Mouse (Mus musculus) limb, embryonic 14.5 days (tissue): Measurements from ENCODE around the gene Susd6. TPM values are rescaled to one million over a fixed set of nuclear protein-coding genes. Genes with fewer than 3 reads are reported as not detected.

ENCODE experiments used
- ATAC-seq: fragments of 200-750 bp; cut with Nextera tagmentation; 2 replicates; pipeline ENCODE4 v1.8.0; 2017; ENCODE audit warnings: low read depth, moderate number of reproducible peaks, moderate TSS enrichment; ENCODE audit not compliant: low FRiP score
- DNase-seq: peaks from one replicate; pipeline ENCODE4 v3.0.0-alpha.2; 2015; ENCODE audit warnings: low spot score
- H3K27ac ChIP-seq: fragments of 300-500 bp; sonication (generic); replicated peaks from 2 replicates; pipeline ENCODE4 v1.5.1; 2014; ENCODE audit warnings: low read depth, mild to moderate bottlenecking, low read length, moderate library complexity, mixed read lengths
- H3K27me3 ChIP-seq: fragments of 300-500 bp; sonication (generic); 2 replicates; pipeline ENCODE4 v1.6.1; 2014; ENCODE audit warnings: low read length, mixed read lengths; ENCODE audit not compliant: control insufficient read depth, insufficient read depth
- H3K36me3 ChIP-seq: fragments of 300-500 bp; sonication (generic); 2 replicates; pipeline ENCODE4 v1.6.1; 2014; ENCODE audit warnings: mild to moderate bottlenecking, low read length, moderate library complexity, mixed read lengths; ENCODE audit not compliant: control insufficient read depth, insufficient read depth
- H3K4me1 ChIP-seq: fragments of 300-500 bp; sonication (generic); 2 replicates; pipeline ENCODE4 v1.6.1; 2014; ENCODE audit warnings: antibody characterized with exemption, low read length, mixed read lengths; ENCODE audit not compliant: control insufficient read depth, insufficient read depth
- H3K4me2 ChIP-seq: fragments of 300-500 bp; sonication (generic); replicated peaks from 2 replicates; pipeline ENCODE4 v1.6.1; 2014; ENCODE audit warnings: low read depth, mild to moderate bottlenecking, low read length, moderate library complexity; ENCODE audit not compliant: severe bottlenecking
- H3K4me3 ChIP-seq: fragments of 300-500 bp; sonication (generic); replicated peaks from 2 replicates; pipeline ENCODE4 v1.5.1; 2014; ENCODE audit warnings: low read length
- H3K9ac ChIP-seq: fragments of 300-500 bp; sonication (generic); 2 replicates; pipeline ENCODE4 v1.6.1; 2014; ENCODE audit warnings: mild to moderate bottlenecking, low read depth, low read length, moderate library complexity; ENCODE audit not compliant: severe bottlenecking
- H3K9me3 ChIP-seq: fragments of 300-500 bp; sonication (generic); 2 replicates; pipeline ENCODE4 v1.6.1; 2016; ENCODE audit warnings: low read length; ENCODE audit not compliant: control insufficient read depth
- POLR2A ChIP-seq: fragments of 200-500 bp; IDR thresholded peaks from 2 replicates; pipeline ENCODE4 v1.8.0; 2012; ENCODE audit warnings: inconsistent platforms, mild to moderate bottlenecking, moderate library complexity, borderline replicate concordance; ENCODE audit not compliant: insufficient read depth, insufficient read length; ENCODE audit errors: extremely low read depth
- WGBS: fragments of 180-500 bp; shearing (Covaris S2); extraction: QIAGEN DNeasy Blood & Tissue Kit; methylation state at CpG from one replicate; pipeline ENCODE4 v1.1.7; 2014; 5-methylcytosine and 5-hydroxymethylcytosine counted together
- polyA plus RNA-seq, 2 experiments: library from polyadenylated mRNA; depleted of rRNA in 1 of 2; stranded (reverse) in 1 of 2; unstranded in 1 of 2; fragments of >200 nt; fragmentation: Nextera tagmentation in 1 of 2; extraction: Ambion mirVana in 1 of 2; gene quantifications; 2 replicates each; pipeline versions ENCODE4 v1.2.1 to v1.2.3; 2012 to 2014

Susd6 gene
- polyA plus RNA-seq, 2 experiments, result 22.3 to 28.6 TPM

DNA sequence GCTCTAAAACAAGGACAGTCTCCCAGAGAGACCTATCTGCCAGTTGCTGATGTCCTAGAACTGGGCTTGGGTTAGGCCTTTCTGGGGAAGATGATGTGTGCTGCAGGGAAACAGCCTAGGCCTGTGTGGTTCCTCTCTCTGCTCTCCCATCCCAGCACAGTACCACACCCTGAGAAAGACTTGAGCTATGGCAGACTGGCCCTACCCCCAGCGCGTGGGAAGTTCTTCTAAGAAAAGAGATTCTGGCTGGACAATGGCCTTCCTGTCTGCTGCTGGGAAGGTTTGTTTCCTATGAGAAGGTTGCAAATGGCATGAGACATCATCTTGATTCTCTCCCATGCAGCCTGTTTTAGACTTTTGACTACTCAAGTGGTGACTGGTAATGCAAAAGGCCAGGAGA lies 73.1 kb downstream of the Susd6 start:
- H3K4me3 ChIP-seq, result no peak overlapping the region
- no peak for DNase-seq
- H3K9me3 ChIP-seq, result no peaks in the 10 kb centered on the region
- no peak for TF ChIP-seq POLR2A
- no peak overlapping the region for H3K27ac ChIP-seq
- 0 out of 2 replicates have a peak, but pooled peaks cover 3% of the 10 kb centered on the region for H3K4me1 ChIP-seq
- 91% methylated on average over 2 of the region's 2 CpGs for WGBS
- no peak overlapping the region for H3K9ac ChIP-seq
- 0 out of 2 replicates have a peak, but pooled peaks cover 4% of the 10 kb centered on the region for H3K36me3 ChIP-seq
- no peak for ATAC-seq
- no peak overlapping the region for H3K4me2 ChIP-seq
- no peaks in the 10 kb centered on the region for H3K27me3 ChIP-seq

DNA sequence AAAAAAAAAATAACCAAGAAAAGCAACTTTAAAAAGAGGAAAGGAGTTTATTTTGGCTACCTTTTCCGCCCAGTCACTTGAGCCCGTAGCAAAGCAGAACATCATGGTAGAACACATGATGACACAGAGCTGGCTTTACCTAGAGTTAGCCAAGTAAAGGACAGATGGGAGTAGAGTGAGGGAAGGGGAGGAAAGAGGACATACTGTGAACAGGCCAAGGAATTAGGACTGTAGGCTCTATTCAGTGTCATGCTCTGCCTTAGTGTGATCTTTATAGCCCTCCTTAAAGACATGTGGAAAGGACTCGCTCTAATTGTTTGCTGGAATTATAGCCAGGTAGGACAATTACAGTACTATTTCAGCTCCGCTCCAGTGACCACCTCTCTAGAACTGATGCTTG lies 74.9 kb downstream of the Susd6 start:
- no peak overlapping the region for H3K27ac ChIP-seq
- 84% methylated on average over 4 of the region's 4 CpGs for WGBS
- H3K4me3 ChIP-seq, result no peak overlapping the region
- 0 out of 2 replicates have a peak, but pooled peaks cover 3% of the 10 kb centered on the region for H3K4me1 ChIP-seq
- H3K9ac ChIP-seq, result no peak overlapping the region
- ATAC-seq (no peak), DNase-seq (no peak)
- H3K4me2 ChIP-seq, result no peak overlapping the region
- H3K27me3 ChIP-seq, result no peaks in the 10 kb centered on the region
- no peak for TF ChIP-seq POLR2A
- no peaks in the 10 kb centered on the region for H3K9me3 ChIP-seq
- H3K36me3 ChIP-seq, result peaks cover 7% of the 10 kb centered on the region

DNA sequence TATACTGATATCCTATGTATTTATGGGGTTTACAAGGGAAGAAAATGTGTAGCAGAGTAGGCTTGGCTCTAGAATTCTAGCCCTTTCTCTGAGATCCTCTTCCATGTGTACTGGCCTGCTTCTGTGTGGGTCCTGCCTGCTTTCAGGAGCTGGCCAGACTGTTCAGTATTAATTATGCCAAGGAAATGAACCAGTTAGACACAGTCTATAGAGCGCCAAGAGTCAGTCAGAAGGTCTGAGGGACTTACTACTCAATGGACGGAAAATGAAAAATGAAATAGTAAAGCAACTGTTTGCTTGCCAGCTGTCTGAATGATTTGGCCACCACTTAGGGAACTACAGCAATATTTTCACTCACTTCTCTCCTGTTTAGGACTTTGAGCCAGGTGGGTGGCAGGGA lies 75.7 kb downstream of the Susd6 start:
- ATAC-seq, result no peak
- Histone ChIP-seq H3K36me3 (peaks cover 11% of the 10 kb centered on the region), H3K4me2 (no peak overlapping the region), H3K27ac (no peak overlapping the region), H3K9ac (no peak overlapping the region), H3K4me1 (0 out of 2 replicates have a peak, but pooled peaks cover 3% of the 10 kb centered on the region), H3K9me3 (no peaks in the 10 kb centered on the region), H3K4me3 (no peak overlapping the region), H3K27me3 (no peaks in the 10 kb centered on the region)
- 83% methylated on average over 2 of the region's 2 CpGs for WGBS
- no peak for DNase-seq
- TF ChIP-seq POLR2A, result no peak

DNA sequence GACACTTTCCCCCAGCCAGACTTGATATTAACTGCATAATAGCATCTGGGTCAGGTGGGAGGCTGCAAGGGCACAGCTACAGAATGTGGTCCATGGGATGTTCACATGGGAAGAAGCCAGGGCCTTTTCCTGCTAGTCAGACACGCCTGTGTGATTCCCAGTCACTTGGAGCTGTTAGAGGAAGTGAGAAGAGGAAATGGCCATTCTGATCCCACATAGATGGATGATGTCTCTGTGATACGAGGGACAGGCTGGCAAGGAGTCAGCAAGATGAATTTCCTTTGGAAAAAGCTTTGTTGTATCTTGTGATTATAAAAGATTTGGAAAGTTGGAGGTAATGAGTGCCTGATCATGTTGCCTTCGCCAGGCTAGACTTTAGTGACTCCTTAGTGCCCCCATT lies 76.8 kb downstream of the Susd6 start:
- Histone ChIP-seq H3K36me3 (peaks cover 11% of the 10 kb centered on the region), H3K9ac (no peak overlapping the region), H3K27me3 (no peaks in the 10 kb centered on the region), H3K4me3 (no peak overlapping the region), H3K27ac (no peak overlapping the region), H3K4me2 (no peak overlapping the region), H3K9me3 (no peaks in the 10 kb centered on the region), H3K4me1 (no peaks in the 10 kb centered on the region)
- DNase-seq (no peak), ATAC-seq (no peak)
- 84% methylated on average over 3 of the region's 3 CpGs for WGBS
- TF ChIP-seq POLR2A, result no peak

DNA sequence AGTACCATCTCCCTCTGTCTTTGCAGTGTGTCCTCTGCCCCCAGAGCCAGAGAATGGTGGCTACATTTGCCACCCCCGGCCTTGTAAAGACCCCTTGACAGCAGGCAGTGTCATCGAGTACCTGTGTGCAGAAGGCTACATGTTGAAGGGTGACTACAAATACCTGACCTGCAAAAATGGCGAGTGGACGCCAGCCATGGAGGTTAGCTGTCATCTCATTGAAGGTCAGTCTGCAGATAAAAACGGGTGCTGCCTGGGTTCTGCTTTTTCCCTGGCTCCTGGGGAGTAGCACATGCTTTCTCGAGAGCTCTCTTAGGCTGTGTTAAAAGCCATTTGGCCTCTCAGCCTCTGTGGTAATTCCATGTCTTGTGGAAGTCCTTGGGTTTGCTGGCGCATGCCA lies 78.1 kb downstream of the Susd6 start:
- H3K27me3 ChIP-seq, result no peaks in the 10 kb centered on the region
- H3K4me2 ChIP-seq, result no peak overlapping the region
- no peak overlapping the region for H3K4me3 ChIP-seq
- H3K9me3 ChIP-seq, result no peaks in the 10 kb centered on the region
- no peak for TF ChIP-seq POLR2A
- no peaks in the 10 kb centered on the region for H3K4me1 ChIP-seq
- ATAC-seq (no peak), DNase-seq (no peak)
- 86% methylated on average over 7 of the region's 7 CpGs for WGBS
- no peak overlapping the region for H3K9ac ChIP-seq
- peaks cover 20% of the 10 kb centered on the region for H3K36me3 ChIP-seq
- H3K27ac ChIP-seq, result no peak overlapping the region
